Mouse (Mus musculus): ENCODE results near the gene Daam1.

- TF ChIP-seq POLR2A (IDR thresholded peaks at IDR 0.05; ENCODE audit: borderline replicate concordance, extremely low read depth, low read depth, low read length) (no peak), CTCF (IDR thresholded peaks at IDR 0.05; ENCODE audit: insufficient read depth, low read length) (no peak)
These were observed 739 bp upstream of the Daam1 start for GRCm38 (mm10) chr12:71830139-71830538.
